Mouse (Mus musculus) kidney, adult 8-10 months (tissue): ENCODE data around the gene Sox1.

Experiments used
- DNase-seq, 2 experiments: peaks; one replicate each; pipeline ENCODE4 v3.0.0; 2022

The Sox1 gene

GRCm38 (mm10) chr8:12389801-12390639, 5.1 kb upstream of the Sox1 start:
- no peak for DNase-seq

- no peak for DNase-seq
Measured at GRCm38 (mm10) chr8:12390640-12391365, 4.3 kb upstream of the Sox1 start.

- no peak for DNase-seq
Measured at GRCm38 (mm10) chr8:12391366-12392250, 3.5 kb upstream of the Sox1 start.

GRCm38 (mm10) chr8:12392801-12393200, 2.3 kb upstream of the Sox1 start:
- DNase-seq, result no peak

- DNase-seq, result no peak
Measured at GRCm38 (mm10) chr8:12394385-12395000, 602 bp upstream of the Sox1 start.

- DNase-seq, result no peak
Measured at GRCm38 (mm10) chr8:12396501-12397345, 1.6 kb downstream of the Sox1 start.

- DNase-seq, result no peak
Measured at GRCm38 (mm10) chr8:12397346-12397925, 2.3 kb downstream of the Sox1 start.

- no peak for DNase-seq
Measured at GRCm38 (mm10) chr8:12398011-12398945, 3.2 kb downstream of the Sox1 start.

GRCm38 (mm10) chr8:12399421-12400205, 4.5 kb downstream of the Sox1 start:
- DNase-seq, result no peak

GRCm38 (mm10) chr8:12400611-12401390, 5.7 kb downstream of the Sox1 start:
- DNase-seq, result no peak

GRCm38 (mm10) chr8:12401391-12402270, 6.5 kb downstream of the Sox1 start:
- no peak for DNase-seq

- no peak for DNase-seq
Measured at GRCm38 (mm10) chr8:12402709-12403108, 7.6 kb downstream of the Sox1 start.

GRCm38 (mm10) chr8:12408020-12408419, 12.9 kb downstream of the Sox1 start:
- DNase-seq, result no peak

- DNase-seq, result no peak
Measured at GRCm38 (mm10) chr8:12409976-12410375, 14.9 kb downstream of the Sox1 start.

GRCm38 (mm10) chr8:12417056-12417455, 22.0 kb downstream of the Sox1 start:
- no peak for DNase-seq

GRCm38 (mm10) chr8:12420537-12420936, 25.4 kb downstream of the Sox1 start:
- no peak for DNase-seq

- DNase-seq, result no peak
Measured at GRCm38 (mm10) chr8:12425906-12426305, 30.8 kb downstream of the Sox1 start.
